Mouse (Mus musculus) intestine, embryonic 15.5 days (tissue): Measurements from ENCODE around the gene Tnnc1. TPM values are rescaled to one million over a fixed set of nuclear protein-coding genes. Genes with fewer than 3 reads are reported as not detected.

Experiments
- ATAC-seq: fragments of 200-750 bp; cut with Nextera tagmentation; 2 replicates; pipeline ENCODE4 v1.8.0; 2017; ENCODE audit warnings: moderate TSS enrichment, moderate library complexity
- H3K27ac ChIP-seq: fragments of 300-500 bp; sonication (generic); 2 replicates; pipeline ENCODE4 v1.5.1; 2015; ENCODE audit warnings: mild to moderate bottlenecking, inconsistent platforms
- H3K27me3 ChIP-seq: fragments of 300-500 bp; sonication (generic); replicated peaks from 2 replicates; pipeline ENCODE4 v1.6.1; 2015; ENCODE audit warnings: inconsistent platforms
- H3K36me3 ChIP-seq: fragments of 300-500 bp; sonication (generic); 2 replicates; pipeline ENCODE4 v1.6.1; 2015; ENCODE audit warnings: inconsistent platforms
- H3K4me1 ChIP-seq: fragments of 300-500 bp; sonication (generic); replicated peaks from 2 replicates; pipeline ENCODE4 v1.6.1; 2015; ENCODE audit warnings: inconsistent platforms
- H3K4me2 ChIP-seq: fragments of 300-500 bp; sonication (generic); replicated peaks from 2 replicates; pipeline ENCODE4 v1.6.1; 2015; ENCODE audit warnings: mild to moderate bottlenecking, inconsistent platforms
- H3K4me3 ChIP-seq: fragments of 300-500 bp; sonication (generic); replicated peaks from 2 replicates; pipeline ENCODE4 v1.5.1; 2015; ENCODE audit warnings: inconsistent platforms
- H3K9ac ChIP-seq: fragments of 300-500 bp; sonication (generic); 2 replicates; pipeline ENCODE4 v1.6.1; 2015; ENCODE audit warnings: inconsistent platforms
- H3K9me3 ChIP-seq: fragments of 300-500 bp; sonication (generic); 2 replicates; pipeline ENCODE4 v1.6.1; 2016; ENCODE audit warnings: inconsistent platforms
- WGBS: fragments of 180-500 bp; shearing (Covaris S2); methylation state at CpG from one replicate; pipeline ENCODE4 v1.1.7; 2015; 5-methylcytosine and 5-hydroxymethylcytosine counted together
- polyA plus RNA-seq: library from polyadenylated mRNA; unstranded; fragments of >200 nt; fragmentation: Nextera tagmentation; extraction: Ambion mirVana; gene quantifications from 2 replicates; pipeline ENCODE4 v1.2.1, GENCODE M21; 2015

Tnnc1 gene
- polyA plus RNA-seq, 1 experiment from 2014 or later: 6.4 TPM

GRCm38 (mm10) chr14:31171386-31171785 is 36.7 kb upstream of the Tnnc1 start:
- 88% methylated on average over 11 of the region's 11 CpGs for WGBS
- no peak overlapping the region for H3K4me2 ChIP-seq
- no peaks in the 10 kb centered on the region for H3K9me3 ChIP-seq
- no peak overlapping the region for H3K27ac ChIP-seq
- no peaks in the 10 kb centered on the region for H3K27me3 ChIP-seq
- no peak overlapping the region for H3K9ac ChIP-seq
- H3K36me3 ChIP-seq: peaks cover 61% of the 10 kb centered on the region
- peaks cover 2% of the 10 kb centered on the region; the same call in 1 of the 2 replicates for H3K4me1 ChIP-seq
- no peak overlapping the region for H3K4me3 ChIP-seq
- ATAC-seq: no peak

DNA sequence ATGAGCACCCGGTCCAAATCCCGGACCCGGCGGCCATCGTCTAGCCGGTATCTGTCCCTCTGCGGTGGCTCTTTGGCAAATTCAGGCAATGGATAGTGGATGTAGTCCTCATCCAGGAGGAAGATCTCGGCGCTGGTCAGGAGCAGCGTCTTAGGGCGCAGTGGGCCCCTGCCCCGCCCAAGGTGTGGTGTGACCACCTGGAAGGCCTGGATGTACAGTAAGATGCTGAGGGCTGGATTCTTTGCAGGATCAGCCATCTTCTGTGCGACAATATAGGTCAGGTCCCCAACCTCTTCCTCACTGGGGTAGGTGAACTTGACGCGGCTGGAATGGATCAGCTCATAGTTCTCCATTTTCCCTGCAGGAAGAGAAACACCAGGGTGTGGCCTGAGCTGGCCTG is 36.3 kb upstream of the Tnnc1 start:
- Histone ChIP-seq H3K36me3 (peaks cover 65% of the 10 kb centered on the region), H3K9ac (no peak overlapping the region), H3K4me2 (no peak overlapping the region), H3K27ac (no peak overlapping the region), H3K9me3 (no peaks in the 10 kb centered on the region), H3K4me3 (no peak overlapping the region), H3K27me3 (no peaks in the 10 kb centered on the region), H3K4me1 (no peaks in the 10 kb centered on the region)
- WGBS: 93% methylated on average over 15 of the region's 15 CpGs
- ATAC-seq: no peak

DNA sequence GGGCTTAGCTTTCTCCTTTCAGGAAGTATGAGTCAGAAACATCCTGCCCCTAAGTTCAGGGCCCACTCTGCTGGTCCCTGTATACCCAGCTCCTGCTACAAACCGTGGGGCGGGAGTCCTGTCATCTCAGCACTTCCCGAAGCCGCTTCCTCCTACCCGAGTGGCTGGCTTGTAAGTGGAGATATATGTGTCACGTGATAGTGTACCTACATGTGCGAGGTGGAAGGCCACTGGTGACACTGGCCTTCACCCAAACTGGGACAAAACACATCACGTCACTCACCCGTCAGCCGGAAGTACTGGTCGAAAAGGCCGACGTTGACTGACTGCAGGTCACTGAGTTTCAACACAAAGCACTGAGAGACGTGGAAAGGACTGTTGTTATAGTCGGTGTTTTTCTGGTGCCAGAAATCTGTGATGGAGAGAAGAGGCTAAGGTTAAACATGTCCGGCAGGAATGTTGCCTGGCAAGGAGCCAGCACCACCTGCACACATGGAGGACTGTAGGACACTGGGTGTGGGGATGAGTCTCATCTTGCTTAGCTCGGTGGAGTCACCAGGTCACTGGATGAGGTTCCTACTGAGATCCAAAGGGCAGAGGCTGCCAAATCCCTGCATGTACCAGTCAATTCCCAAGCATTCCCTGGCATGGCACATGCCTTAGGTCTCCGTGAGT is 35.2 kb upstream of the Tnnc1 start:
- no peaks in the 10 kb centered on the region for H3K4me1 ChIP-seq
- H3K4me2 ChIP-seq: no peak overlapping the region
- ATAC-seq: no peak

GRCm38 (mm10) chr14:31173537-31173936 is 34.6 kb upstream of the Tnnc1 start:
- no peak for ATAC-seq
- Histone ChIP-seq H3K27ac (no peak overlapping the region), H3K4me3 (no peak overlapping the region), H3K4me2 (no peak overlapping the region), H3K27me3 (no peaks in the 10 kb centered on the region), H3K4me1 (no peaks in the 10 kb centered on the region), H3K9ac (no peak overlapping the region), H3K36me3 (peaks cover 75% of the 10 kb centered on the region), H3K9me3 (no peaks in the 10 kb centered on the region)
- WGBS: 88% methylated on average over 7 of the region's 7 CpGs

More for the DNA sequence above, 35.2 kb upstream of the Tnnc1 start:
- 75% methylated on average over 18 of the region's 18 CpGs for WGBS
- Histone ChIP-seq H3K9ac (no peak overlapping the region), H3K27me3 (no peaks in the 10 kb centered on the region), H3K27ac (no peak overlapping the region), H3K4me3 (no peak overlapping the region), H3K9me3 (no peaks in the 10 kb centered on the region), H3K36me3 (peaks cover 75% of the 10 kb centered on the region)

DNA sequence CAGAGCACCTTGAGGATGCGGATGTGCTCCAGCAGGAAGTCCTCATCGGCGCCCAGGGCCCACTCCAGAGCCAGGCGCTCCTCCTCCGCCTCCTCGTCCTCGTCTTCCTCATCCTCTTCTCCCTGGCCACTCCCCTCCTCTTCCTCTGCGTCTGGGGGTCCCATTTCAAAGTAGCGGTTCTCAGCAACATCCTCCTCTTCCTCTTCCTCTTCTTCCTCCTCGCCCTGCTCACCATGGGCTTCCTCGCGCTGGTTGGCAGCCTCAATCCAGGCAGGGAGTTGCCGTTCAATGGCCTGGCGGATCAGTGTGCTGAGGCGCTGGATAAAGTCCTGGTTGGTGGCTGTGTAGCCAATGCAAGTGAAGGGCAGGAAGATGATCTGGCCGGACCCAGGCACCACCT is 30.8 kb upstream of the Tnnc1 start:
- Histone ChIP-seq H3K9ac (no peak overlapping the region), H3K36me3 (peaks cover 85% of the 10 kb centered on the region), H3K4me3 (no peak overlapping the region), H3K4me1 (no peaks in the 10 kb centered on the region), H3K27ac (no peak overlapping the region), H3K9me3 (no peaks in the 10 kb centered on the region), H3K4me2 (no peak overlapping the region), H3K27me3 (no peaks in the 10 kb centered on the region)
- no peak for ATAC-seq
- WGBS: 83% methylated on average over 16 of the region's 16 CpGs

DNA sequence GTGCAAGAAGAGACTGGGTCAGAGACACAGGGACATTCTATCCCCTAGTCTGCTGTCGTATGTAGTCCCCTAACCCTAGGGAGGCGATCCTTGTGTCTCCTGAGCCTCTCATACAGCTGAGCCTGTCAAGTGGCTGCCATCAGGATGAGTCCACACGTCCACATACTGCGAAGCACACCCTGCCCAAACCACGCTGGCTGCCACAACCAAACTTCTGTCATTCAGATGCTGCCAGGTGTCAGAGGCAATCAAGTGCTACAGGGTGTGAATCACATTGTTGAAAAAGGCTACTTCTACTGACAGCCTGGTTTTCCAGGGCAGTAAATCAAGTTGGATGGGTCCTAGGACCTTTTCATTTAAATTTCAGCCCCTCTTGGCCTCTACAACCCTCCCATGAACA is 30.4 kb upstream of the Tnnc1 start:
- Histone ChIP-seq H3K4me1 (no peaks in the 10 kb centered on the region), H3K4me3 (no peak overlapping the region), H3K36me3 (peaks cover 85% of the 10 kb centered on the region), H3K4me2 (no peak overlapping the region), H3K27me3 (no peaks in the 10 kb centered on the region), H3K27ac (no peak overlapping the region), H3K9me3 (no peaks in the 10 kb centered on the region), H3K9ac (no peak overlapping the region)
- no peak for ATAC-seq
- 89% methylated on average over 5 of the region's 5 CpGs for WGBS

DNA sequence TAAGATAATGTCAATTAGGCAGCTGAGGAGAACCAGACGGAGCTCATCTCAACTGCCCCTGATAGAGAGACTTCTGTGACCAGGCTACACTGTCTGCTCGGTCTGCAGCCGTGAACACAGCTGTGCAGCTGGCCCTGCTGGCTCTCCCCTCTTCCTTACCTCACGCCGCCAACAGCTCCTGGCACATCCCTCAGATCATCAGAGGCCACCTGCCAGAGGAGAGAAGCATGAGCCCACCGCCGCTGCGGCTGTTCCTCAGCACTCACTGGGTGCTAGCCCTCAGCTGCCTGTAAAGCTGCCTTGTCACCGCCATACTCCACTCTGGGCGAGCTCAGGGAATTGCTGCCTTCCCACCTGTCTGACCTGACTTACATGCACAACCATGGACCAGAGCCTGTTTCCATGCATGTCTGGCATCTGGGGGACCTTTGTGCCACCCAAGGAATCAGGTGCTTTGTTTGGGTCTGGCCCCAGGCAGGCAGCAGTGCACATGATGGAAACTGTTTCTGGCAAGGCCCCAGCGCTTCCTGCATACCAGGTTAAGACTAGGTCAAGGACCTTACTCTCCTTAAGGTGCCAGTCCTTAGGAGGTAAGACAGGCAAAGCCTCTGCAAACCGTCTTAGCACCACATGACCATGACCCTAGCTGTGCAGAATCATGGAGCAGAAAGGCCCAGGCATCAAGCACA is 28.3 kb upstream of the Tnnc1 start:
- no peaks in the 10 kb centered on the region for H3K27me3 ChIP-seq
- H3K4me3 ChIP-seq: no peak overlapping the region
- no peaks in the 10 kb centered on the region for H3K4me1 ChIP-seq
- ATAC-seq: no peak
- H3K9ac ChIP-seq: no peak overlapping the region
- 87% methylated on average over 12 of the region's 12 CpGs for WGBS
- no peak overlapping the region for H3K4me2 ChIP-seq
- H3K36me3 ChIP-seq: peaks cover 82% of the 10 kb centered on the region
- no peaks in the 10 kb centered on the region for H3K9me3 ChIP-seq
- H3K27ac ChIP-seq: no peak overlapping the region

DNA sequence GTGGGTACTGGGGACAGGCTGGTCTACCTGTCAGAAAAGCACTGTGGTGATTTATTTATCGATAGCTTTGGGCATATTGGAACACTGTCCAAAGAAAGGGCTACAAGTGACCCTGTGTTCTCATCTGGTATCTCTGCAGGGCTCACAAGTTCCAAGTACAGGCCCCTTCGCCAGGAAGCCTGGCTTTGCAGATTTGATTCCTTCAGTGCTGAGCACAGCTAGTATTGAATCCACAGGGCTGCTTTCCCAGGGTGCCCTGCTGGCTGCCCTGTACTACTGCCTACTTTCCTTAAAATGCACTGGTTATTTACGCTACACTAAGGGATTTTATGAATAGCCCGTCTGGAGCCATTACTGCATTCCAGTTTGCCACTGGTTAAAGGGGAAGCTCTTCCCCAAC is 26.6 kb upstream of the Tnnc1 start:
- 81% methylated on average over 4 of the region's 4 CpGs for WGBS
- ATAC-seq: no peak
- H3K4me3 ChIP-seq: no peak overlapping the region
- no peaks in the 10 kb centered on the region for H3K9me3 ChIP-seq
- no peak overlapping the region for H3K27ac ChIP-seq
- H3K4me1 ChIP-seq: no peaks in the 10 kb centered on the region
- H3K36me3 ChIP-seq: peaks cover 74% of the 10 kb centered on the region
- H3K9ac ChIP-seq: no peak overlapping the region
- H3K27me3 ChIP-seq: no peaks in the 10 kb centered on the region
- H3K4me2 ChIP-seq: no peak overlapping the region

- ATAC-seq: 0 out of 2 replicates have a peak, but pooled peaks have one; percentile 29
- Histone ChIP-seq H3K4me2 (no peak overlapping the region), H3K27ac (no peak overlapping the region), H3K9ac (no peak overlapping the region), H3K36me3 (peaks cover 73% of the 10 kb centered on the region), H3K4me1 (no peaks in the 10 kb centered on the region), H3K9me3 (no peaks in the 10 kb centered on the region), H3K27me3 (no peaks in the 10 kb centered on the region), H3K4me3 (no peak overlapping the region)
- WGBS: 61% methylated on average over 2 of the region's 2 CpGs
Observed at GRCm38 (mm10) chr14:31182786-31183290, 25.3 kb upstream of the Tnnc1 start.

- Histone ChIP-seq H3K27me3 (no peaks in the 10 kb centered on the region), H3K9ac (no peak overlapping the region), H3K27ac (no peak overlapping the region), H3K4me3 (no peak overlapping the region), H3K4me2 (no peak overlapping the region), H3K9me3 (no peaks in the 10 kb centered on the region), H3K36me3 (peaks cover 77% of the 10 kb centered on the region), H3K4me1 (no peaks in the 10 kb centered on the region)
- no peak for ATAC-seq
- WGBS: 86% methylated on average over 5 of the region's 5 CpGs
Observed at GRCm38 (mm10) chr14:31183541-31183940, 24.6 kb upstream of the Tnnc1 start.

DNA sequence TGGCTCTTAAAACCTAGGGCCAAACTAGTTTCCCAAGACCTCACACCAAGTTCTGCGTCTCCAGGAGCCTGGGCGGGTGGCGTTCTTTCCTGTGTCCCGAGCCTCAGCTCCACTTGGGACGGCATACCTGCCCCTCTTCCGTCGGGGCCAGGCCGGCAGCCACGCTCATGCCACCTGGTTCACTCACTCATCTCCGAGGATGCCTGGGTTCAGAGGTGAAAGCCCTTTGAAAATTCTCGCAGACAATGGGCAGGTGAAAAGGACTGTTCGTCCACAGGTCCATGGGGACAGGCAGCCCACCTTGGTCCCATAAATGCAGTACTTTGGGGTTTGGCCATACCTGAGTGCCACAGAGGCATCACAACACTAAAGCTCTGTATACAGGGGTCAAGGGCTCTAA is 23.9 kb upstream of the Tnnc1 start:
- Histone ChIP-seq H3K4me2 (no peak overlapping the region), H3K36me3 (peaks cover 75% of the 10 kb centered on the region), H3K27me3 (no peaks in the 10 kb centered on the region), H3K9me3 (no peaks in the 10 kb centered on the region), H3K27ac (no peak overlapping the region), H3K4me1 (no peaks in the 10 kb centered on the region), H3K9ac (no peak overlapping the region), H3K4me3 (no peak overlapping the region)
- ATAC-seq: no peak
- WGBS: 92% methylated on average over 12 of the region's 12 CpGs

GRCm38 (mm10) chr14:31186656-31187055 is 21.5 kb upstream of the Tnnc1 start:
- Histone ChIP-seq H3K27me3 (no peaks in the 10 kb centered on the region), H3K4me2 (no peak overlapping the region), H3K36me3 (peaks cover 73% of the 10 kb centered on the region), H3K27ac (no peak overlapping the region), H3K4me3 (no peak overlapping the region), H3K4me1 (no peaks in the 10 kb centered on the region), H3K9me3 (no peaks in the 10 kb centered on the region), H3K9ac (no peak overlapping the region)
- no peak for ATAC-seq
- 86% methylated on average over 4 of the region's 4 CpGs for WGBS

- H3K9me3 ChIP-seq: no peaks in the 10 kb centered on the region
- no peak overlapping the region for H3K27ac ChIP-seq
- no peak overlapping the region for H3K4me3 ChIP-seq
- no peak overlapping the region for H3K9ac ChIP-seq
- H3K4me1 ChIP-seq: no peaks in the 10 kb centered on the region
- peak; percentile 36; the same call in 1 of the 2 replicates for ATAC-seq
- no peaks in the 10 kb centered on the region for H3K27me3 ChIP-seq
- peaks cover 75% of the 10 kb centered on the region for H3K36me3 ChIP-seq
- H3K4me2 ChIP-seq: no peak overlapping the region
- WGBS: 68% methylated on average over 6 of the region's 6 CpGs
Observed at GRCm38 (mm10) chr14:31188771-31189181, 19.3 kb upstream of the Tnnc1 start.
